Mouse (Mus musculus) forebrain, embryonic 13.5 days (tissue): ENCODE data around the gene Dtl. TPM values are rescaled to one million over a fixed set of nuclear protein-coding genes. Genes with fewer than 3 reads are reported as not detected.

ENCODE experiments used
- ATAC-seq: fragments of 200-750 bp; cut with Nextera tagmentation; 2 replicates; pipeline ENCODE4 v1.8.0; 2017
- H3K27ac ChIP-seq: fragments of 300-500 bp; sonication (generic); 2 replicates; pipeline ENCODE4 v1.5.1; 2015; ENCODE audit warnings: inconsistent platforms, mild to moderate bottlenecking, moderate library complexity
- H3K27me3 ChIP-seq: fragments of 300-500 bp; sonication (generic); 2 replicates; pipeline ENCODE4 v1.6.1; 2015; ENCODE audit warnings: mild to moderate bottlenecking, inconsistent platforms
- H3K36me3 ChIP-seq: fragments of 300-500 bp; sonication (generic); 2 replicates; pipeline ENCODE4 v1.6.1; 2015; ENCODE audit warnings: mild to moderate bottlenecking, inconsistent platforms; ENCODE audit not compliant: poor library complexity, severe bottlenecking
- H3K4me1 ChIP-seq: fragments of 300-500 bp; sonication (generic); 2 replicates; pipeline ENCODE4 v1.6.1; 2015; ENCODE audit warnings: inconsistent platforms
- H3K4me2 ChIP-seq: fragments of 300-500 bp; sonication (generic); 2 replicates; pipeline ENCODE4 v1.6.1; 2015; ENCODE audit warnings: inconsistent platforms, mild to moderate bottlenecking, moderate library complexity
- H3K4me3 ChIP-seq: fragments of 300-500 bp; sonication (generic); 2 replicates; pipeline ENCODE4 v1.5.1; 2015; ENCODE audit warnings: mild to moderate bottlenecking, inconsistent platforms
- H3K9ac ChIP-seq: fragments of 300-500 bp; sonication (generic); 2 replicates; pipeline ENCODE4 v1.6.1; 2015; ENCODE audit warnings: mild to moderate bottlenecking, inconsistent platforms
- H3K9me3 ChIP-seq: fragments of 300-500 bp; sonication (generic); replicated peaks from 2 replicates; pipeline ENCODE4 v1.6.1; 2016; ENCODE audit warnings: inconsistent platforms
- WGBS: fragments of 180-500 bp; shearing (Covaris S2); methylation state at CpG from one replicate; pipeline ENCODE4 v1.1.7; 2015; 5-methylcytosine and 5-hydroxymethylcytosine counted together
- polyA plus RNA-seq: library from polyadenylated mRNA; unstranded; fragments of >200 nt; fragmentation: Nextera tagmentation; extraction: Ambion mirVana; gene quantifications from 2 replicates; pipeline ENCODE4 v1.2.1, GENCODE M21; 2015

Gene Dtl
- polyA plus RNA-seq, 1 experiment from 2014 or later: 44.4 TPM

GRCm38 (mm10) chr1:191573906-191574639 is 1.3 kb downstream of the Dtl start:
- Histone ChIP-seq H3K4me2 (peak overlapping the region; percentile 69), H3K9me3 (no peaks in the 10 kb centered on the region), H3K4me3 (peak overlapping the region; percentile 86), H3K36me3 (peaks cover 13% of the 10 kb centered on the region), H3K27ac (peak overlapping the region; percentile 78; the same call in 1 of the 2 replicates), H3K27me3 (no peaks in the 10 kb centered on the region), H3K9ac (peak overlapping the region; percentile 72), H3K4me1 (peaks cover 46% of the 10 kb centered on the region)
- no peak for ATAC-seq
- 1% methylated on average over 13 of the region's 13 CpGs for WGBS

- no peak for ATAC-seq
- no peak overlapping the region for H3K27ac ChIP-seq
- H3K4me3 ChIP-seq: no peak overlapping the region
- no peak overlapping the region for H3K4me2 ChIP-seq
- no peak overlapping the region for H3K9ac ChIP-seq
- WGBS: 93% methylated on average over 3 of the region's 3 CpGs
- H3K36me3 ChIP-seq: peaks cover 28% of the 10 kb centered on the region
- H3K4me1 ChIP-seq: peaks cover 23% of the 10 kb centered on the region
- no peaks in the 10 kb centered on the region for H3K27me3 ChIP-seq
- no peaks in the 10 kb centered on the region for H3K9me3 ChIP-seq
Observed at GRCm38 (mm10) chr1:191570415-191570814, 4.9 kb downstream of the Dtl start.

- H3K27ac ChIP-seq: no peak overlapping the region
- H3K9me3 ChIP-seq: no peaks in the 10 kb centered on the region
- no peak overlapping the region for H3K4me3 ChIP-seq
- H3K9ac ChIP-seq: no peak overlapping the region
- no peaks in the 10 kb centered on the region for H3K27me3 ChIP-seq
- peaks cover 21% of the 10 kb centered on the region for H3K4me1 ChIP-seq
- no peak for ATAC-seq
- H3K36me3 ChIP-seq: peaks cover 28% of the 10 kb centered on the region
- 97% methylated on average over 2 of the region's 2 CpGs for WGBS
- H3K4me2 ChIP-seq: no peak overlapping the region
Observed at GRCm38 (mm10) chr1:191569625-191570024, 5.7 kb downstream of the Dtl start.

GRCm38 (mm10) chr1:191567859-191568258 is 7.5 kb downstream of the Dtl start:
- Histone ChIP-seq H3K27me3 (no peaks in the 10 kb centered on the region), H3K9me3 (no peaks in the 10 kb centered on the region), H3K4me1 (peaks cover 8% of the 10 kb centered on the region), H3K4me3 (no peak overlapping the region), H3K36me3 (peaks cover 28% of the 10 kb centered on the region), H3K9ac (no peak overlapping the region), H3K4me2 (no peak overlapping the region), H3K27ac (no peak overlapping the region)
- no peak for ATAC-seq
- WGBS: 86% methylated on average over 1 of the region's 1 CpGs

GRCm38 (mm10) chr1:191562823-191563365 is 12.4 kb downstream of the Dtl start:
- Histone ChIP-seq H3K9ac (no peak overlapping the region), H3K9me3 (no peaks in the 10 kb centered on the region), H3K27ac (no peak overlapping the region), H3K4me2 (no peak overlapping the region), H3K4me3 (no peak overlapping the region), H3K4me1 (no peaks in the 10 kb centered on the region), H3K27me3 (no peaks in the 10 kb centered on the region), H3K36me3 (peaks cover 39% of the 10 kb centered on the region)
- 73% methylated on average over 6 of the region's 6 CpGs for WGBS
- ATAC-seq: no peak

- WGBS: 90% methylated on average over 5 of the region's 5 CpGs
Observed at GRCm38 (mm10) chr1:191559779-191560178, 15.6 kb downstream of the Dtl start.

GRCm38 (mm10) chr1:191557109-191557508 is 18.2 kb downstream of the Dtl start:
- H3K9ac ChIP-seq: no peak overlapping the region
- peaks cover 61% of the 10 kb centered on the region for H3K36me3 ChIP-seq
- WGBS: 91% methylated on average over 8 of the region's 8 CpGs
- no peak overlapping the region for H3K4me2 ChIP-seq
- H3K9me3 ChIP-seq: no peaks in the 10 kb centered on the region
- no peaks in the 10 kb centered on the region for H3K27me3 ChIP-seq
- H3K4me3 ChIP-seq: no peak overlapping the region
- no peak for ATAC-seq
- no peaks in the 10 kb centered on the region for H3K4me1 ChIP-seq
- H3K27ac ChIP-seq: no peak overlapping the region

More at GRCm38 (mm10) chr1:191559779-191560178, 15.6 kb downstream of the Dtl start:
- Histone ChIP-seq H3K9me3 (no peaks in the 10 kb centered on the region), H3K36me3 (peaks cover 50% of the 10 kb centered on the region), H3K27ac (no peak overlapping the region), H3K4me2 (no peak overlapping the region), H3K4me1 (no peaks in the 10 kb centered on the region), H3K9ac (no peak overlapping the region), H3K27me3 (no peaks in the 10 kb centered on the region), H3K4me3 (no peak overlapping the region)
- ATAC-seq: no peak

- ATAC-seq: no peak
- no peak overlapping the region for H3K4me3 ChIP-seq
- H3K27ac ChIP-seq: no peak overlapping the region
- peaks cover 49% of the 10 kb centered on the region for H3K36me3 ChIP-seq
- H3K9ac ChIP-seq: no peak overlapping the region
- H3K9me3 ChIP-seq: no peaks in the 10 kb centered on the region
- WGBS: 73% methylated on average over 4 of the region's 4 CpGs
- H3K27me3 ChIP-seq: no peaks in the 10 kb centered on the region
- no peaks in the 10 kb centered on the region for H3K4me1 ChIP-seq
- no peak overlapping the region for H3K4me2 ChIP-seq
Observed at GRCm38 (mm10) chr1:191550786-191551185, 24.6 kb downstream of the Dtl start.

GRCm38 (mm10) chr1:191543747-191544146 is 31.6 kb downstream of the Dtl start:
- Histone ChIP-seq H3K4me2 (no peak overlapping the region), H3K9me3 (no peaks in the 10 kb centered on the region), H3K4me3 (no peak overlapping the region), H3K9ac (no peak overlapping the region), H3K36me3 (peaks cover 62% of the 10 kb centered on the region), H3K4me1 (no peaks in the 10 kb centered on the region), H3K27ac (no peak overlapping the region), H3K27me3 (no peaks in the 10 kb centered on the region)
- ATAC-seq: no peak
- WGBS: 96% methylated on average over 3 of the region's 3 CpGs

- peaks cover 54% of the 10 kb centered on the region for H3K36me3 ChIP-seq
- H3K27me3 ChIP-seq: no peaks in the 10 kb centered on the region
- H3K9me3 ChIP-seq: no peaks in the 10 kb centered on the region
- no peak for ATAC-seq
- H3K4me1 ChIP-seq: no peaks in the 10 kb centered on the region
- 95% methylated on average over 4 of the region's 4 CpGs for WGBS
- no peak overlapping the region for H3K27ac ChIP-seq
- H3K4me3 ChIP-seq: no peak overlapping the region
- no peak overlapping the region for H3K4me2 ChIP-seq
- no peak overlapping the region for H3K9ac ChIP-seq
Observed at GRCm38 (mm10) chr1:191541619-191542018, 33.7 kb downstream of the Dtl start.

GRCm38 (mm10) chr1:191541014-191541413 is 34.3 kb downstream of the Dtl start:
- Histone ChIP-seq H3K36me3 (peaks cover 50% of the 10 kb centered on the region), H3K27ac (no peak overlapping the region), H3K4me3 (no peak overlapping the region), H3K4me1 (no peaks in the 10 kb centered on the region), H3K27me3 (no peaks in the 10 kb centered on the region), H3K9me3 (no peaks in the 10 kb centered on the region), H3K4me2 (no peak overlapping the region), H3K9ac (no peak overlapping the region)
- 93% methylated on average over 9 of the region's 9 CpGs for WGBS
- no peak for ATAC-seq

GRCm38 (mm10) chr1:191540300-191540699 is 35.0 kb downstream of the Dtl start:
- H3K4me3 ChIP-seq: no peak overlapping the region
- no peaks in the 10 kb centered on the region for H3K4me1 ChIP-seq
- no peak overlapping the region for H3K27ac ChIP-seq
- ATAC-seq: no peak
- H3K36me3 ChIP-seq: peaks cover 44% of the 10 kb centered on the region
- no peaks in the 10 kb centered on the region for H3K27me3 ChIP-seq
- WGBS: 85% methylated on average over 2 of the region's 2 CpGs
- H3K4me2 ChIP-seq: no peak overlapping the region
- no peaks in the 10 kb centered on the region for H3K9me3 ChIP-seq
- H3K9ac ChIP-seq: no peak overlapping the region

GRCm38 (mm10) chr1:191534896-191535295 is 40.4 kb downstream of the Dtl start:
- no peak for ATAC-seq
- H3K9ac ChIP-seq: no peak overlapping the region
- peaks cover 29% of the 10 kb centered on the region for H3K36me3 ChIP-seq
- H3K27me3 ChIP-seq: no peaks in the 10 kb centered on the region
- H3K4me2 ChIP-seq: no peak overlapping the region
- H3K4me1 ChIP-seq: no peaks in the 10 kb centered on the region
- H3K9me3 ChIP-seq: no peaks in the 10 kb centered on the region
- 70% methylated on average over 2 of the region's 2 CpGs for WGBS
- H3K27ac ChIP-seq: no peak overlapping the region
- no peak overlapping the region for H3K4me3 ChIP-seq
